Mouse (Mus musculus) heart, postnatal 36 days (tissue): ENCODE measurements at regions not wholly inside any gene's neighbourhood (a gene's known extent, or its start where the extent isn't known, plus 50 kb on each side); places are given as distances from the start of the nearest gene placed in this dataset.

Source experiments
- DNase-seq, 2 experiments: peaks; one replicate each; pipeline ENCODE4 v3.0.0; 2021 to 2022
- intact Hi-C: fragments of 180-260 bp; cut with DNase I; formaldehyde crosslinking; loops from one replicate; pipeline ENCODE4 v1.15.1; 2025

GRCm38 (mm10) chr2:167792330-167792729 is 102.7 kb upstream of the Tmem189 start:
- intact Hi-C loops, result no loop called here
- no peak for DNase-seq

- intact Hi-C loops, result no loop called here
Observed at GRCm38 (mm10) chr2:167789471-167789923, 99.9 kb upstream of the Tmem189 start.

GRCm38 (mm10) chr2:167786951-167787350 is 97.3 kb upstream of the Tmem189 start:
- no peak for DNase-seq
- intact Hi-C loops, result no loop called here

More at GRCm38 (mm10) chr2:167789471-167789923, 99.9 kb upstream of the Tmem189 start:
- no peak for DNase-seq

- intact Hi-C loops, result no loop called here
- DNase-seq, result no peak
Observed at GRCm38 (mm10) chr2:167784353-167784752, 94.7 kb upstream of the Tmem189 start.

- intact Hi-C loops, result no loop called here
Observed at GRCm38 (mm10) chr2:167783374-167783773, 93.8 kb upstream of the Tmem189 start.

GRCm38 (mm10) chr2:167782231-167782999 is 92.8 kb upstream of the Tmem189 start:
- intact Hi-C loops, result no loop called here

More at GRCm38 (mm10) chr2:167783374-167783773, 93.8 kb upstream of the Tmem189 start:
- no peak for DNase-seq

GRCm38 (mm10) chr2:167781496-167781895 is 91.9 kb upstream of the Tmem189 start:
- intact Hi-C loops, result no loop called here
- DNase-seq, result peak; percentile 68 to 74

More at GRCm38 (mm10) chr2:167782231-167782999, 92.8 kb upstream of the Tmem189 start:
- DNase-seq, result no peak

GRCm38 (mm10) chr2:167778691-167779090 is 89.1 kb upstream of the Tmem189 start:
- intact Hi-C loops, result loop anchor here (2.0 to 5.0 kb wide), 3 partner anchors 82 to 114 kb away; partner anchors contain the start of genes Cebpb and Tmem189
- no peak for DNase-seq

GRCm38 (mm10) chr2:167778271-167778670 is 88.6 kb upstream of the Tmem189 start:
- intact Hi-C loops, result loop anchor here (2.0 to 5.0 kb wide), 3 partner anchors 83 to 114 kb away; partner anchors contain the start of genes Cebpb and Tmem189
- DNase-seq, result no peak

- intact Hi-C loops, result loop anchor here (2.0 to 5.0 kb wide), 4 partner anchors 57 to 115 kb away; partner anchors contain the start of genes Cebpb and Tmem189
- peak; percentile 85 to 93 for DNase-seq
Observed at GRCm38 (mm10) chr2:167777331-167778085, 87.9 kb upstream of the Tmem189 start.

GRCm38 (mm10) chr2:167776251-167777168 is 86.9 kb upstream of the Tmem189 start:
- intact Hi-C loops, result loop anchor here (2.0 to 5.0 kb wide), 2 partner anchors 58 to 116 kb away; no protein-coding TSS in a partner anchor
- DNase-seq, result no peak

- intact Hi-C loops, result loop anchor here (5.0 kb wide), 1 partner anchor 117 kb away; no protein-coding TSS in a partner anchor
- no peak for DNase-seq
Observed at GRCm38 (mm10) chr2:167775218-167775915, 85.7 kb upstream of the Tmem189 start.

- no peak for DNase-seq
Observed at GRCm38 (mm10) chr2:167774806-167775179, 85.2 kb upstream of the Tmem189 start.

GRCm38 (mm10) chr2:167774166-167774805 is 84.7 kb upstream of the Tmem189 start:
- DNase-seq, result no peak
- intact Hi-C loops, result no loop called here

More at GRCm38 (mm10) chr2:167774806-167775179, 85.2 kb upstream of the Tmem189 start:
- intact Hi-C loops, result loop anchor here (5.0 kb wide), 1 partner anchor 118 kb away; no protein-coding TSS in a partner anchor

- intact Hi-C loops, result no loop called here
- no peak for DNase-seq
Observed at GRCm38 (mm10) chr2:167772834-167773233, 83.2 kb upstream of the Tmem189 start.

GRCm38 (mm10) chr2:167767962-167768361 is 78.3 kb upstream of the Tmem189 start:
- intact Hi-C loops, result no loop called here
- DNase-seq, result no peak

- intact Hi-C loops, result no loop called here
Observed at GRCm38 (mm10) chr2:167767371-167767770, 77.7 kb upstream of the Tmem189 start.

GRCm38 (mm10) chr2:167765811-167766210 is 76.2 kb upstream of the Tmem189 start:
- no peak for DNase-seq
- intact Hi-C loops, result loop anchor here (2.0 kb wide), 1 partner anchor 61 kb away; no protein-coding TSS in a partner anchor

More at GRCm38 (mm10) chr2:167767371-167767770, 77.7 kb upstream of the Tmem189 start:
- no peak for DNase-seq
